Mouse (Mus musculus): Measurements from ENCODE around the gene Gm4707.
"Not testable (repeated sequence)": the region's sequence is repeated elsewhere in the genome, so short reads cannot be mapped to it uniquely, and the experiment has no call there.

Gene Gm4707

DNA sequence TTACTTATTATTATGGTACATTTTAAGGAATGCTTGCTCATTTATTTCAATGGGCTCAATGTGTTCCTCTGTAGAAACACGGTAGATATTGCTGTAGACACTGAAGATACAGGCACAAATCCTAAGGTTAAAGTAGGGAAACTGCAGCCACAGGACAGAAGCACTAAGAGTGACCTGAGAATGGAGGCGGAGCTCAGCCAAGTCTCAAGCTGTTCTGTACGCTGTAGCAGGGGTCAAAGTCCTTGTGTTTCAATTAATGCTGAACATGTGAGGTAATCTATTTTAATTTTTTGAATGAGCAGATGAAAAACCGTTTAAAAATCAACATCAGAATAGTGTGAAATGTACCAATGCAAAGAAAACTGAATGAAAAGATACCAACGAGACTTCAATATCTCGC lies 16.4 kb downstream of the Gm4707 start:
- DNase-seq: no peak

DNA sequence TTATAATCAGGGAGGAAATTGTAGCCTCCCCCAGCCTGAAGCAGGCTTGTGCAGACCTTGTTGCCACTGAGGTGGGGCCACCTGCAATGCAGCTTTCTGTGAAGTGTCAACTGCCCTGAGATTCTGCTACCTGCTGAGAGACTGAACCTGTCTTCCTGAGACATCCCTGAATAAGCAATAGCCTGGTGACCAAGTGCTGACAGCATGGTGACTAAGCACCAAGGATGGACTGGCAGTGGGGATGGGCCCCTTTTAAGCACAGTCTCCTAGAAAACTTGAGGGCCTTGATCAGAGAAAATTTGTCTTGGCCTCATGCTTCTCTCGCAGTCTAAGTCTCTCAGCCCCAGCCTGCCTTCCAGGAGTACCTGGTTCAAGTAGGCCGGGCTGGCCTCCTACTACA lies 37.2 kb downstream of the Gm4707 start:
- not testable (repeated sequence) for DNase-seq

DNA sequence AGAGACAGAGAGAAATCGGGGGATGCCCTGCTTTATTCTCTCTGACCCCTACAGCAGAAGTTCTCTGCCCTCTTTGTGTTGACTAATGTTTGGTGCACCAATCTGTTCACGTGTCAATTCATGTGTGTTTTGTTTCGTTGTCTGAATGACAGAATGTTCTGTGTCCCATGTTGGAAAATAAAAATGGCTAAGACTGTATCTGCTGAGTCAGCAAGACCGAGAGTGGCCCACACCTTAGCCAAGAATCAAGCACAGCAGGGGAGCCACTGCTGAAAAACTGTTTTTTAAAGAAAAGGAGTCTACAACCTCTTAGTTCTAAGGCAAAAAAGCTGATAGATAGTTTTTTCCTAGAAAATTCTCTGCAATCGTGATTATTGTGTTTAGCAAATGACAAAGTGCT lies 40.3 kb downstream of the Gm4707 start:
- not testable (repeated sequence) for DNase-seq

DNA sequence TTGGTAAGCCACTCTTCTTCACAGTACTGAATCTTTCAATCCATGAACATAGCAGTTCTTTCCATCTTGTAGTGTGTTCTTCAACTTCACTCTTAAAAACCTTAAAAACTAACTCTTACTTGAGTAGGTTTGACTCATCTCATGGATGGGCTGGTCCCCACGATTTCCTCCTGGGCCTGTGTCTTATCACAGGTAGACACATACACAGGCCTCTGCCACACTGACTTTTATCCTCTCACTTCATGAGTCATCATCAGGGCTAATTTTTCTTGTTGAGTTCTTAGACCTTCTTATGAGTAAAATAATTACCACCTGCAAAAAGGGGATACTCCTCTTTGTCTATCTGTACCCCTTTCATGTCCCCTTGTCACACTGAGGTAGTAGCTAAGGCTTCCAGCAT lies 42.7 kb downstream of the Gm4707 start:
- DNase-seq: no peak
